Mouse (Mus musculus) G1E (cell line): ENCODE data around the gene Fam110a.

ENCODE experiments used
- CTCF ChIP-seq: IDR thresholded peaks from 2 replicates; pipeline ENCODE4 v1.5.1; 2012; ENCODE audit warnings: low read depth, low read length, inconsistent platforms, mixed read lengths
- GATA1 ChIP-seq: IDR thresholded peaks from 2 replicates; pipeline ENCODE4 v1.6.1; 2012; ENCODE audit warnings: borderline replicate concordance, low read length, inconsistent platforms, mixed read lengths
- GATA2 ChIP-seq: IDR thresholded peaks from 2 replicates; pipeline ENCODE4 v1.6.1; 2012; ENCODE audit warnings: low read depth, low read length, inconsistent platforms, borderline replicate concordance

DNA sequence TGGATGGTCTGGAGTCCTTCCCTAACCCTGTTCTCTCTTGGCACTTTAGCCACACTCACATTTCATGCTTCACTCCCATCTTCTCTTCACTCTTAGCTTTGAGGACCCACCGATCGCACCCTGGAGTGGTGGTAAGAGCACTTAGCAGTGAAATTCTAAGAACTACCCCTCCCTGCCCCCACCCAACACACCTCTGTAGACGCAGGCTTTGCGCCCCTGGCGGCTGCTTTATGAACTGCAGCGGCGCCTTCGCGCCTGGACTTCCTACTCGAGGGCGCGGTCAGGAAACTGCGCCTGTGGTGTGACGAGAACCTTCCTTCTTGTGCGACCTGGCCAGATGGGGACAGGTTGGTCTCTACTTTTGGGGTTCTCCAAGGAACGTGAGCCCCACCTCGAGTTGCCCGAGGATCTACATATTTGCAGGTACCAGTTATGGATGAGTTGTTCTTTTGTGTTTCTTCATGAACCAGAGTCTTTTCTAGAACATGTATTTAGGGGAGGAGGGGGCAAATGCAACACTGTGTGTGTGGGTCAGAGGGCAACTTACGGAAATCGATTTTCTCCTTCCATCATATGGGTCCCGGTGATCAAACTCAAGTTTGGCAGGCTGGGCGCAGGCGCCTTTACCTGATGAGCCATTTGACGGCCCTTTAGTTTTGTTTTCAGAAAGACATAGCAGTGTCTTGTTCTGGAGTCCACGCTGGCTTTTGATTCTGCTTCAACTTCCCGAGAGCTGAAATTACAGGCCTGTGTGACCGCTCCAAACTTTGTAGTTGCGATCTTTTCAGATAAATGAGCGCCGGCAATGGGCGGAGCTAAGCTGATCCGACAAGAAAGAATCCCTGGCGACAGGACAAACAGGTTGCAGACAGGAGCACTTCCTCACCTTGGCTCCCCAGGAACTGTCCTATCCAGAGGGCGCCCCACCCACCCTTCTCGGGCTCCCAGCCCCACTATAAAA, 16.5 kb upstream of the Fam110a start, which contains the start of gene Slc52a3:
- TF ChIP-seq GATA1 (no peak), CTCF (peak; percentile 75), GATA2 (no peak)
